Mouse (Mus musculus) kidney, adult 2 months (tissue): ENCODE measurements around the gene Dlg2. TPM values are rescaled to one million over a fixed set of nuclear protein-coding genes. Genes with fewer than 3 reads are reported as not detected.

Experiments used
- DNase-seq: peaks from one replicate; pipeline ENCODE4 v3.0.0; 2021
- H3K27ac ChIP-seq: fragments of 200-500 bp; 2 replicates; pipeline ENCODE4 v1.5.1; 2012; ENCODE audit warnings: low read depth, low read length, control low read depth, inconsistent platforms; ENCODE audit not compliant: insufficient read depth
- H3K27me3 ChIP-seq: fragments of 200-500 bp; replicated peaks from 2 replicates; pipeline ENCODE4 v1.6.1; 2012; ENCODE audit warnings: mild to moderate bottlenecking, moderate library complexity, low read length, inconsistent platforms; ENCODE audit not compliant: control insufficient read depth, insufficient read depth
- H3K36me3 ChIP-seq: fragments of 200-500 bp; 2 replicates; pipeline ENCODE4 v1.6.1; 2012; ENCODE audit warnings: mild to moderate bottlenecking, moderate library complexity, low read length, inconsistent platforms; ENCODE audit not compliant: control insufficient read depth, insufficient read depth
- H3K4me1 ChIP-seq: fragments of 200-500 bp; 2 replicates; pipeline ENCODE4 v1.6.1; 2011; ENCODE audit warnings: low read length; ENCODE audit not compliant: control insufficient read depth, insufficient read depth
- H3K4me3 ChIP-seq: fragments of 200-500 bp; 2 replicates; pipeline ENCODE4 v1.5.1; 2011; ENCODE audit warnings: mild to moderate bottlenecking, low read depth, low read length, control low read depth; ENCODE audit not compliant: insufficient read depth
- CTCF ChIP-seq: fragments of 200-500 bp; conservative IDR thresholded peaks from 2 replicates; pipeline ENCODE4 v1.5.1; 2011; ENCODE audit warnings: low read depth, mild to moderate bottlenecking, control low read depth, low read length, moderate library complexity, mixed read lengths; ENCODE audit not compliant: insufficient read depth, insufficient read length
- POLR2A ChIP-seq: fragments of 200-500 bp; IDR thresholded peaks from one replicate; pipeline ENCODE4 v1.6.1; 2011; ENCODE audit warnings: low read depth, low read length, control low read depth
- WGBS: fragments of 180-500 bp; shearing (Covaris S2); methylation state at CpG from one replicate; pipeline ENCODE4 v1.1.7; 2018; 5-methylcytosine and 5-hydroxymethylcytosine counted together
- polyA plus RNA-seq: library from polyadenylated mRNA; depleted of rRNA; stranded (reverse); fragments of >200 nt; gene quantifications from 2 replicates; pipeline ENCODE4 v1.2.3, GENCODE M21; 2012

The Dlg2 gene
- polyA plus RNA-seq, 1 experiment: 2.1 TPM

GRCm38 (mm10) chr7:91936193-91936592 lies 1459.7 kb downstream of the Dlg2 start:
- 83% methylated on average over 2 of the region's 2 CpGs for WGBS
- Histone ChIP-seq H3K27ac (no peak overlapping the region), H3K4me1 (no peaks in the 10 kb centered on the region), H3K27me3 (no peaks in the 10 kb centered on the region), H3K36me3 (no peaks in the 10 kb centered on the region), H3K4me3 (no peak overlapping the region)
- TF ChIP-seq POLR2A (no peak), CTCF (no peak)
- DNase-seq: no peak

GRCm38 (mm10) chr7:91943224-91943623 lies 1466.8 kb downstream of the Dlg2 start:
- Histone ChIP-seq H3K36me3 (no peaks in the 10 kb centered on the region), H3K4me3 (no peak overlapping the region), H3K27me3 (no peaks in the 10 kb centered on the region), H3K27ac (no peak overlapping the region), H3K4me1 (no peaks in the 10 kb centered on the region)
- DNase-seq: no peak
- TF ChIP-seq POLR2A: no peak
- TF ChIP-seq CTCF: no peak
- 92% methylated on average over 1 of the region's 1 CpGs for WGBS

DNA sequence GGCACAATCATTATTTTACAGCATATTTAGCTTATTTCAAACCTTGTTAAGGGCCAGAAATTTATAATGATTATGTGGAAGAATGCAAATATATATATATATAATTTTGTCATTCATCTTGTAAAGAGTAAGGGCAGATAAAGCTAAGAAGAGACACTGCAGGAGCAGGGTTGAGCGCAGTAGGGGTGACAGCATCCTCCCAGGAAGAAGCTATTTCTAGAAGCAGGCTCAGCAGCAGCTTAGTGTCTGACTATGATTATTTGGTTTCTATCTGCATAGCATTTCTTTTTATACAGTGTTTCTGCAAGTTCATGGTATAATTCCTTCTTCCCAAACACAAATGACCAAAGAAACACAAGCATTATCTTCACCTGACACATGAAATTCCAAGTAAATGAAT lies 1479.1 kb downstream of the Dlg2 start:
- WGBS: 83% methylated on average over 1 of the region's 1 CpGs
- TF ChIP-seq CTCF: no peak
- TF ChIP-seq POLR2A: no peak
- no peak overlapping the region for H3K4me3 ChIP-seq
- no peaks in the 10 kb centered on the region for H3K27me3 ChIP-seq
- DNase-seq: no peak
- H3K27ac ChIP-seq: no peak overlapping the region
- H3K36me3 ChIP-seq: no peaks in the 10 kb centered on the region
- H3K4me1 ChIP-seq: no peaks in the 10 kb centered on the region

DNA sequence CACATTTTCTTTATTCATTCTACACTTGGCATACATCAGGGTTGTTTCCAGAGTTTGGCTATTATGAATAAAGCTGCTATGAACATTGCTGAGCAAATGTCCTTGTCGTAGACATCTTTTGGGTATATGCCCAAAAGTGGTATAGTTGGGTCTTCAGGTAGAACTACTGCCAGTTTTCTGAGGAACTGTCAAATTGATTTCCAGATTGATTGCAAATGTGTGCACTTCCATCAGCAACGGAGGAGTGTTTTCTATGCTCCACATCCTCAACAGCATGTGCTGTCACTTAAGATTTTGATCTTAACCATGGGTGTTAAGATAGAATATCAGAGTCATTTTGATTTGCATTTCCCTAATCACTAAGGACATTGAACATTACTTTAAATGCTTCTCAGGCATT lies 1486.5 kb downstream of the Dlg2 start:
- 93% methylated on average over 2 of the region's 2 CpGs for WGBS
- Histone ChIP-seq H3K27ac (no peak overlapping the region), H3K4me1 (no peaks in the 10 kb centered on the region), H3K4me3 (no peak overlapping the region), H3K27me3 (no peaks in the 10 kb centered on the region), H3K36me3 (no peaks in the 10 kb centered on the region)
- no peak for DNase-seq
- TF ChIP-seq POLR2A (no peak), CTCF (no peak)

GRCm38 (mm10) chr7:91972970-91973369 lies 1496.5 kb downstream of the Dlg2 start:
- Histone ChIP-seq H3K4me3 (no peak overlapping the region), H3K36me3 (no peaks in the 10 kb centered on the region), H3K4me1 (no peaks in the 10 kb centered on the region), H3K27ac (no peak overlapping the region), H3K27me3 (no peaks in the 10 kb centered on the region)
- TF ChIP-seq POLR2A: no peak
- WGBS: 36% methylated on average over 1 of the region's 1 CpGs
- DNase-seq: no peak

DNA sequence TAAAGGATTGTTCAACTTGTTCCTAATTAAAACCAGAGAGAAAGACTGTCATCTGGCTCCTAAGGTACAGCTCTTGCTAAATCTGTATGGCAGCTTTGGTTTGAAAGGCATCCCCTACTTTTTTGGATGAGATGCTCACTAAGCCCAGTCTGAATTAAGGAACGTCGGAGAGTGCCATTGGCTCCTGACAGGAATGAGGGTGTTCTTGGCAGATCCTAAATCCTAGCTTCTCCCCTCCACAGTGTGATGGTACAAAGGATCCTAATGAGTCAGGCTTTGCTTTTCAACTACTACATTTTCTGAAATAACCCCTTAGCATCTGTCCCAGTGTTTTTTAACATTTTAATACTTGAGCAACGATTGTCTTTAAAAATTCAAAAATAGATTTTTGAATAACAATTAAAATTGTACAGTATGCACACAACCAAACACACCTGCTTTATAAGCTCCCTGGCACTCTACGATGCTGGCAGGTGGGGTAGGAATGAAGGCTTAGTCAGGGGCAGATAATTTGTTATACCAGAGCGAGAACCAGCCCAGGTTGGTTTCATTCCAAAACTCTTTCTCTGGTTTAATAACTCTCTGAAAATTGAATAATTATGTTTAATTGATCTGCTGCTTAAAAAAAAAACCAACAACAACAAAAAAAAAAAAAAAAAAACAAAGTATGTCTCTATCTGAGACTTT lies 1527.4 kb downstream of the Dlg2 start:
- WGBS: 86% methylated on average over 5 of the region's 5 CpGs
- Histone ChIP-seq H3K27me3 (no peaks in the 10 kb centered on the region), H3K27ac (no peak overlapping the region), H3K36me3 (no peaks in the 10 kb centered on the region), H3K4me1 (no peaks in the 10 kb centered on the region), H3K4me3 (no peak overlapping the region)
- TF ChIP-seq POLR2A (no peak), CTCF (no peak)
- no peak for DNase-seq

DNA sequence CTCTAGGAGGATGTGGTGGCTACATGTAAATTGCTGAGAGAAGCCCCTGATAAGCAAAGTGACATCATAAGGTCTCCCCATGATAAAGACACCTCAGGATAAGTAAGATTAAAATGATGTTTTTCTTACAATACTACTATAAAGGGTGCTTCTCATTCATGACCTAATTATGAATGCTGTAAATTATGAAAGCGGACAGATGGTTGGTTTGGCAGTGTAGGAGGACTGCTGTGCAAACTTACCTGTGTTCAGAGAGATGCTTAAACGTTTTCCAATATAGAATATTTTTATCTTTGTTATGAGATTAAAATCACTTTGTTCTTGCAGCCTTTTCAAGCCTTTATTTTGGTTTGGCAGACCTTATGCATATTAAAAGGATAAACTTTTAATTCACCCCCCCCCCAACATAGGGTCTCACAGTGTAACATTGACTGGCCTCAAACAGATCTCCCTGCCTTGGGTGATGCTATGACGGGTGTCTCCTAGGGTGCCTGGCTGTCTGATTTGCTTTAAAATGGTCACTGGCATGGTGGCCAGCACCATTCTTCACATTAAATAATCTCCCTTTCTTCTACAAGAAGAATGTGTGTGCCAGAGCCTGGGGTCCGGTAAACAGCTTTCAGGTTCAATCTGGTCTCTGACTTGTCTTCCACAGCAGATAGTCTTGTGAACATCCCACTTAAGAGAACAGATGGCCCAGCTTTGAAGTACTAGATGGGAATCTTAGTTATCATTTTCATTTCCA lies 1529.4 kb downstream of the Dlg2 start:
- H3K4me1 ChIP-seq: no peaks in the 10 kb centered on the region
- DNase-seq: no peak
- H3K36me3 ChIP-seq: no peaks in the 10 kb centered on the region
- WGBS: 83% methylated on average over 4 of the region's 4 CpGs
- TF ChIP-seq CTCF (no peak), POLR2A (no peak)
- H3K4me3 ChIP-seq: no peak overlapping the region
- H3K27ac ChIP-seq: no peak overlapping the region
- H3K27me3 ChIP-seq: no peaks in the 10 kb centered on the region
